In the genomic region with DNA sequence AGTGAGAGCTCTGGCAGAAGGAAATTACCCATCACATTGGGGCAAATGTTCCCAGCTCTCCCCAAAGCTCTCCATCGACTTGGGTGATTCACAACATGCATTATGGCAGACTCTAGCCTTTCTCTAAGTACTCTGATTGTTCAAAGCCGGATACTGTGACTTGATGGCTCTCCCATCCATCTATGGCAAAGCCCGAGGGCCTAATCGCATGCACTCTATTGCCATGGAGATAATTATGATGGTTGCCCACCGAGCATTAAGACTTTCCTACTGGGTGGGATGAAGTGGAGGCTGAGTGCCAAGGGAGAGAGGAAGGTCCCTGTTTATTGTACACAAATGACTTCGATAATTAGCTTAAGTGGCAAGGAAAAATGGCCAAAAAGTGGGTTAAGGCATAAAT, we compare ENCODE assay signal across 22 mouse cellular contexts.
"Had no signal": no experiment of that assay in that cellular context is flagged by ENCODE, and none has a peak within 500 bp of the region (broad histone marks: within the 10 kb centered on the region; RNA-seq: fewer than 3 reads in every experiment).

No protein-coding gene starts in this region.

- H3K36me3 ChIP-seq: limb, embryonic 10.5 days; limb, embryonic 13.5 days; liver, embryonic 12.5 days; liver, embryonic 15.5 days; lung, embryonic 15.5 days; midbrain, embryonic 10.5 days; midbrain, embryonic 15.5 days; stomach, embryonic 15.5 days had no signal

- H3K9ac ChIP-seq: limb, embryonic 13.5 days; liver, embryonic 12.5 days; liver, embryonic 15.5 days; lung, embryonic 15.5 days; midbrain, embryonic 15.5 days; stomach, embryonic 15.5 days had no signal

- H3K27me3 ChIP-seq: limb, embryonic 13.5 days; liver, embryonic 12.5 days; liver, embryonic 15.5 days; lung, embryonic 15.5 days; megakaryocyte, embryonic 14.5 days; midbrain, embryonic 15.5 days; stomach, embryonic 15.5 days had no signal

- H3K4me3 ChIP-seq: layer of hippocampus, adult 2 months; limb, embryonic 10.5 days; limb, embryonic 13.5 days; liver, embryonic 12.5 days; liver, embryonic 15.5 days; lung, embryonic 15.5 days; megakaryocyte, embryonic 14.5 days; midbrain, embryonic 10.5 days; midbrain, embryonic 15.5 days; stomach, embryonic 15.5 days had no signal

- H3K9me3 ChIP-seq: limb, embryonic 10.5 days; limb, embryonic 13.5 days; liver, embryonic 12.5 days; liver, embryonic 15.5 days; lung, embryonic 15.5 days; megakaryocyte, embryonic 14.5 days; midbrain, embryonic 10.5 days; midbrain, embryonic 15.5 days; stomach, embryonic 15.5 days had no signal

- DNase-seq: kidney, adult 2 months; kidney, postnatal 25 days; layer of hippocampus, adult 9-11 months; liver; lung, adult 18-20 months; lung, postnatal 10 days; lung, postnatal 36 days; retina, postnatal 1 day; right cerebral cortex, postnatal 25 days; spleen, adult 18-20 months; thymus, postnatal 25 days had no signal

- H3K4me1 ChIP-seq: limb, embryonic 10.5 days; limb, embryonic 13.5 days; liver, embryonic 12.5 days; liver, embryonic 15.5 days; lung, embryonic 15.5 days; megakaryocyte, embryonic 14.5 days; midbrain, embryonic 15.5 days; stomach, embryonic 15.5 days had no signal

- H3K4me2 ChIP-seq: limb, embryonic 13.5 days; liver, embryonic 12.5 days; liver, embryonic 15.5 days; lung, embryonic 15.5 days; midbrain, embryonic 15.5 days; stomach, embryonic 15.5 days had no signal

- ATAC-seq: liver, embryonic 12.5 days; midbrain, embryonic 15.5 days had no signal

- H3K27ac ChIP-seq: kidney, postnatal 0 days; layer of hippocampus, adult 2 months; limb, embryonic 10.5 days; limb, embryonic 13.5 days; liver, embryonic 12.5 days; liver, embryonic 15.5 days; lung, embryonic 15.5 days; midbrain, embryonic 10.5 days; midbrain, embryonic 15.5 days; stomach, embryonic 15.5 days had no signal
